Mouse (Mus musculus) heart, embryonic 14.5 days (tissue): Measurements from ENCODE around the gene Cd38. TPM values are rescaled to one million over a fixed set of nuclear protein-coding genes. Genes with fewer than 3 reads are reported as not detected.

Experiments used
- ATAC-seq: fragments of 200-750 bp; cut with Nextera tagmentation; 2 replicates; pipeline ENCODE4 v1.8.0; 2017; ENCODE audit warnings: low read depth, moderate TSS enrichment; ENCODE audit not compliant: insufficient number of reproducible peaks, insufficient read depth, low FRiP score
- H3K27ac ChIP-seq, 2 experiments: fragments of 200-500 bp in 1 of 2; fragments of 300-500 bp in 1 of 2; sonication (generic) in 1 of 2; replicated peaks in 1 of 2; 2 replicates each; pipeline ENCODE4 v1.5.1; 2012 to 2014; ENCODE audit warnings: low read depth in 2 of 2, low read length in 2 of 2, control low read depth in 1 of 2, mild to moderate bottlenecking in 1 of 2, mixed read lengths in 1 of 2; ENCODE audit not compliant: control insufficient read depth in 1 of 2, insufficient read depth in 1 of 2
- H3K27me3 ChIP-seq: fragments of 300-500 bp; sonication (generic); 2 replicates; pipeline ENCODE4 v1.6.1; 2014; ENCODE audit warnings: mild to moderate bottlenecking, low read length, control low read depth; ENCODE audit not compliant: control insufficient read depth, insufficient read depth
- H3K36me3 ChIP-seq: fragments of 300-500 bp; sonication (generic); 2 replicates; pipeline ENCODE4 v1.6.1; 2014; ENCODE audit warnings: mild to moderate bottlenecking, control low read depth, low read length, mixed read lengths; ENCODE audit not compliant: control insufficient read depth, insufficient read depth
- H3K4me1 ChIP-seq, 2 experiments: fragments of 200-500 bp in 1 of 2; fragments of 300-500 bp in 1 of 2; sonication (generic) in 1 of 2; 2 replicates each; pipeline ENCODE4 v1.6.1; 2012 to 2014; ENCODE audit warnings: low read length in 2 of 2, control low read depth in 1 of 2, mixed read lengths in 1 of 2; ENCODE audit not compliant: control insufficient read depth in 2 of 2, insufficient read depth in 2 of 2
- H3K4me2 ChIP-seq: fragments of 300-500 bp; sonication (generic); 2 replicates; pipeline ENCODE4 v1.6.1; 2014; ENCODE audit warnings: mild to moderate bottlenecking, low read length
- H3K4me3 ChIP-seq, 2 experiments: fragments of 200-500 bp in 1 of 2; fragments of 300-500 bp in 1 of 2; sonication (generic) in 1 of 2; 2 replicates each; pipeline ENCODE4 v1.5.1; 2012 to 2014; ENCODE audit warnings: low read length in 2 of 2, mild to moderate bottlenecking in 2 of 2, control low read depth in 1 of 2, low read depth in 1 of 2, moderate library complexity in 1 of 2; ENCODE audit not compliant: control insufficient read depth in 1 of 2, insufficient read depth in 1 of 2
- H3K9ac ChIP-seq: fragments of 300-500 bp; sonication (generic); 2 replicates; pipeline ENCODE4 v1.6.1; 2014; ENCODE audit warnings: mild to moderate bottlenecking, low read length
- H3K9me3 ChIP-seq: fragments of 300-500 bp; sonication (generic); 2 replicates; pipeline ENCODE4 v1.6.1; 2016; ENCODE audit warnings: low read length, control low read depth; ENCODE audit not compliant: control insufficient read depth
- WGBS: fragments of 180-500 bp; shearing (Covaris S2); extraction: QIAGEN DNeasy Blood & Tissue Kit; methylation state at CpG from one replicate; pipeline ENCODE4 v1.1.7; 2014; 5-methylcytosine and 5-hydroxymethylcytosine counted together
- polyA plus RNA-seq: library from polyadenylated mRNA; unstranded; fragments of >200 nt; fragmentation: Nextera tagmentation; extraction: Ambion mirVana; gene quantifications from 2 replicates; pipeline ENCODE4 v1.2.1, GENCODE M21; 2014

The Cd38 gene
- polyA plus RNA-seq, 1 experiment from 2014 or later: 25.3 TPM

GRCm38 (mm10) chr5:43947330-43947977 lies 79.1 kb downstream of the Cd38 start:
- no peak overlapping the region for H3K27ac ChIP-seq
- H3K9ac ChIP-seq: no peak overlapping the region; the same call in 1 of the 2 replicates
- no peak for ATAC-seq

GRCm38 (mm10) chr5:43948111-43948743 lies 79.9 kb downstream of the Cd38 start:
- H3K4me3 ChIP-seq: peak overlapping the region; percentile 41 to 49
- no peaks in the 10 kb centered on the region for H3K9me3 ChIP-seq
- 0 out of 2 replicates have a peak, but pooled peaks have one; percentile 64 for ATAC-seq
- H3K27me3 ChIP-seq: no peaks in the 10 kb centered on the region; the same call in 1 of the 2 replicates
- H3K9ac ChIP-seq: peak overlapping the region; percentile 45; the same call in 1 of the 2 replicates
- 1% methylated on average over 27 of the region's 27 CpGs for WGBS
- H3K27ac ChIP-seq: peak overlapping the region in 1 of 2 experiments; percentile 33; a peak in 1 of 4 replicates
- peaks cover 7 to 10% of the 10 kb centered on the region in 2 experiments; a peak in 3 of 4 replicates for H3K4me1 ChIP-seq
- no peaks in the 10 kb centered on the region for H3K36me3 ChIP-seq
- peak overlapping the region; percentile 81 for H3K4me2 ChIP-seq

More at GRCm38 (mm10) chr5:43947330-43947977, 79.1 kb downstream of the Cd38 start:
- H3K4me3 ChIP-seq: peak overlapping the region in 1 of 2 experiments; percentile 41; a peak in 2 of 4 replicates
- WGBS: 49% methylated on average over 9 of the region's 9 CpGs
- no peaks in the 10 kb centered on the region for H3K9me3 ChIP-seq
- peak overlapping the region; percentile 81 for H3K4me2 ChIP-seq
- no peaks in the 10 kb centered on the region for H3K36me3 ChIP-seq
- no peaks in the 10 kb centered on the region; the same call in 1 of the 2 replicates for H3K27me3 ChIP-seq
- peaks cover 7 to 10% of the 10 kb centered on the region in 2 experiments; a peak in 3 of 4 replicates for H3K4me1 ChIP-seq

GRCm38 (mm10) chr5:43948748-43949275 lies 80.5 kb downstream of the Cd38 start:
- peak overlapping the region; percentile 81 for H3K4me2 ChIP-seq
- no peaks in the 10 kb centered on the region for H3K36me3 ChIP-seq
- H3K27ac ChIP-seq: peak overlapping the region; percentile 33 to 57; a peak in 2 of 4 replicates
- WGBS: 3% methylated on average over 8 of the region's 8 CpGs
- peaks cover 7 to 10% of the 10 kb centered on the region in 2 experiments; a peak in 3 of 4 replicates for H3K4me1 ChIP-seq
- peak overlapping the region; percentile 60 for H3K9ac ChIP-seq
- peak overlapping the region; percentile 37 to 41 for H3K4me3 ChIP-seq
- peak; percentile 52; the same call in 1 of the 2 replicates for ATAC-seq
- H3K27me3 ChIP-seq: no peaks in the 10 kb centered on the region; the same call in 1 of the 2 replicates
- H3K9me3 ChIP-seq: no peaks in the 10 kb centered on the region

GRCm38 (mm10) chr5:43953241-43953640 lies 84.9 kb downstream of the Cd38 start:
- Histone ChIP-seq H3K27me3 (no peaks in the 10 kb centered on the region), H3K9ac (no peak overlapping the region), H3K4me2 (no peak overlapping the region), H3K27ac (no peak overlapping the region), H3K4me3 (no peak overlapping the region), H3K4me1 (peaks cover 3 to 6% of the 10 kb centered on the region in 2 experiments; a peak in 3 of 4 replicates), H3K36me3 (no peaks in the 10 kb centered on the region), H3K9me3 (no peaks in the 10 kb centered on the region)
- no peak for ATAC-seq
- WGBS: 68% methylated on average over 1 of the region's 1 CpGs

GRCm38 (mm10) chr5:43959884-43960440 lies 91.6 kb downstream of the Cd38 start:
- H3K9ac ChIP-seq: no peak overlapping the region
- no peak overlapping the region for H3K4me3 ChIP-seq
- no peak overlapping the region for H3K27ac ChIP-seq
- ATAC-seq: no peak
- no peaks in the 10 kb centered on the region for H3K36me3 ChIP-seq
- no peaks in the 10 kb centered on the region for H3K4me1 ChIP-seq
- no peak overlapping the region for H3K4me2 ChIP-seq
- H3K9me3 ChIP-seq: no peaks in the 10 kb centered on the region
- H3K27me3 ChIP-seq: no peaks in the 10 kb centered on the region
- WGBS: 79% methylated on average over 3 of the region's 3 CpGs

GRCm38 (mm10) chr5:43961056-43961455 lies 92.7 kb downstream of the Cd38 start:
- WGBS: 73% methylated on average over 3 of the region's 3 CpGs
- Histone ChIP-seq H3K27me3 (no peaks in the 10 kb centered on the region), H3K4me3 (no peak overlapping the region), H3K9ac (no peak overlapping the region), H3K4me1 (no peaks in the 10 kb centered on the region), H3K4me2 (no peak overlapping the region), H3K9me3 (no peaks in the 10 kb centered on the region), H3K36me3 (no peaks in the 10 kb centered on the region), H3K27ac (no peak overlapping the region)
- ATAC-seq: no peak
